Mouse (Mus musculus) stomach, embryonic 16.5 days (tissue): ENCODE data around the gene Cpt1c. TPM values are rescaled to one million over a fixed set of nuclear protein-coding genes. Genes with fewer than 3 reads are reported as not detected.
A peak's percentile ranks its signal among the peaks of the same experiment; 100 is the strongest.

ENCODE experiments used
- ATAC-seq: fragments of 200-750 bp; cut with Nextera tagmentation; 2 replicates; pipeline ENCODE4 v1.8.0; 2017; ENCODE audit warnings: moderate number of reproducible peaks, moderate TSS enrichment; ENCODE audit not compliant: insufficient read depth, low FRiP score
- H3K27ac ChIP-seq: fragments of 300-500 bp; sonication (generic); 2 replicates; pipeline ENCODE4 v1.5.1; 2014; ENCODE audit warnings: low read length
- H3K27me3 ChIP-seq: fragments of 300-500 bp; sonication (generic); 2 replicates; pipeline ENCODE4 v1.6.1; 2014; ENCODE audit warnings: low read length, control low read depth, mixed read lengths; ENCODE audit not compliant: control insufficient read depth, insufficient read depth
- H3K36me3 ChIP-seq: fragments of 300-500 bp; sonication (generic); 2 replicates; pipeline ENCODE4 v1.6.1; 2014; ENCODE audit warnings: low read length; ENCODE audit not compliant: control insufficient read depth, insufficient read depth
- H3K4me1 ChIP-seq: fragments of 300-500 bp; sonication (generic); 2 replicates; pipeline ENCODE4 v1.6.1; 2014; ENCODE audit warnings: low read length, control low read depth, mixed read lengths; ENCODE audit not compliant: control insufficient read depth, insufficient read depth
- H3K4me2 ChIP-seq: fragments of 300-500 bp; sonication (generic); 2 replicates; pipeline ENCODE4 v1.6.1; 2014; ENCODE audit warnings: low read depth, low read length, mixed read lengths
- H3K4me3 ChIP-seq: fragments of 300-500 bp; sonication (generic); replicated peaks from 2 replicates; pipeline ENCODE4 v1.5.1; 2014; ENCODE audit warnings: mild to moderate bottlenecking, low read length
- H3K9ac ChIP-seq: fragments of 300-500 bp; sonication (generic); 2 replicates; pipeline ENCODE4 v1.6.1; 2014; ENCODE audit warnings: low read length
- H3K9me3 ChIP-seq: fragments of 300-500 bp; sonication (generic); replicated peaks from 2 replicates; pipeline ENCODE4 v1.6.1; 2016; ENCODE audit warnings: low read length, control low read depth; ENCODE audit not compliant: control insufficient read depth
- WGBS: fragments of 180-500 bp; shearing (Covaris S2); extraction: QIAGEN DNeasy Blood & Tissue Kit; methylation state at CpG from one replicate; pipeline ENCODE4 v1.1.7; 2014; 5-methylcytosine and 5-hydroxymethylcytosine counted together
- polyA plus RNA-seq: library from polyadenylated mRNA; unstranded; fragments of >200 nt; fragmentation: Nextera tagmentation; extraction: Ambion mirVana; gene quantifications from 2 replicates; pipeline ENCODE4 v1.2.1, GENCODE M21; 2015

Gene Cpt1c
- polyA plus RNA-seq, 1 experiment from 2014 or later: 23.4 TPM

- H3K27me3 ChIP-seq: no peaks in the 10 kb centered on the region
- H3K9ac ChIP-seq: peak overlapping the region; percentile 34
- H3K4me2 ChIP-seq: peak overlapping the region; percentile 78
- ATAC-seq: no peak
- H3K9me3 ChIP-seq: no peaks in the 10 kb centered on the region
- WGBS: 24% methylated on average over 6 of the region's 6 CpGs
- peak overlapping the region; percentile 88 for H3K27ac ChIP-seq
- peaks cover 25% of the 10 kb centered on the region for H3K36me3 ChIP-seq
- H3K4me1 ChIP-seq: peaks cover 18% of the 10 kb centered on the region
- no peak overlapping the region for H3K4me3 ChIP-seq
Observed at GRCm38 (mm10) chr7:44975117-44975419, 417 bp upstream of the Cpt1c start.

GRCm38 (mm10) chr7:44973415-44974130 is 1.1 kb downstream of the Cpt1c start:
- peak overlapping the region; percentile 78 for H3K4me2 ChIP-seq
- no peaks in the 10 kb centered on the region for H3K9me3 ChIP-seq
- peak overlapping the region; percentile 88; the same call in 1 of the 2 replicates for H3K27ac ChIP-seq
- H3K9ac ChIP-seq: peak overlapping the region; percentile 73
- no peak for ATAC-seq
- no peaks in the 10 kb centered on the region for H3K27me3 ChIP-seq
- peak overlapping the region; percentile 60 for H3K4me3 ChIP-seq
- peaks cover 16% of the 10 kb centered on the region for H3K36me3 ChIP-seq
- WGBS: 39% methylated on average over 14 of the region's 14 CpGs
- H3K4me1 ChIP-seq: peaks cover 18% of the 10 kb centered on the region

GRCm38 (mm10) chr7:44971142-44971541 is 3.5 kb downstream of the Cpt1c start:
- WGBS: 55% methylated on average over 7 of the region's 7 CpGs
- H3K9ac ChIP-seq: peak overlapping the region; percentile 73; the same call in 1 of the 2 replicates
- no peak overlapping the region for H3K27ac ChIP-seq

DNA sequence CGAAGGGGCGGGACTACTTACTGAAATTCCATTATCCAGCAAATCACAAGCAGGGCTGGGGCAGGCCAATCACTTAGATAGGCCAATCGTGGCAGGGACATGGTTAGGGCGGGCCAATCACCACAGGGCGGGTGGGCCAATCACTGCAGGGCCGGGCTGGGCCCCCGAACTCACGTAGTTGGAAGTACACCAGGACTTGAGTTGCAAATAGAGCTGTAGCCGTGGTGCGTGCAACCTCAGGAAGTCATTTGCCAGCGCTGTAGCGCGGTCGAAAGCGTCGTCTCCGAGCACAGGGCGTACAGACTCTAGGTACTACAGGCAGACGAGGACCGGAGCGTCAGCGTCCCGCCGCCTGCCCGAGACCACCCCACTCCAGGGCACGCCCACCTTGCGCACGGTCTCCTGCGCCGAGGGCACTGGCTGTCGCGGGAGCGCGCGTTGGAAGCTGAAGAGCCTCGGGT is 4.4 kb downstream of the Cpt1c start:
- Histone ChIP-seq H3K9ac (peak overlapping the region; percentile 73), H3K4me2 (peak overlapping the region; percentile 84), H3K27ac (peak overlapping the region; percentile 77), H3K27me3 (no peaks in the 10 kb centered on the region), H3K4me1 (peaks cover 18% of the 10 kb centered on the region), H3K9me3 (no peaks in the 10 kb centered on the region), H3K4me3 (peak overlapping the region; percentile 47), H3K36me3 (no peaks in the 10 kb centered on the region)
- peak; percentile 95 for ATAC-seq
- WGBS: under 1% methylated on average over 36 of the region's 36 CpGs

More at GRCm38 (mm10) chr7:44971142-44971541, 3.5 kb downstream of the Cpt1c start:
- Histone ChIP-seq H3K4me1 (peaks cover 18% of the 10 kb centered on the region), H3K36me3 (no peaks in the 10 kb centered on the region), H3K4me2 (peak overlapping the region; percentile 84), H3K9me3 (no peaks in the 10 kb centered on the region), H3K4me3 (peak overlapping the region; percentile 47), H3K27me3 (no peaks in the 10 kb centered on the region)
- ATAC-seq: no peak

DNA sequence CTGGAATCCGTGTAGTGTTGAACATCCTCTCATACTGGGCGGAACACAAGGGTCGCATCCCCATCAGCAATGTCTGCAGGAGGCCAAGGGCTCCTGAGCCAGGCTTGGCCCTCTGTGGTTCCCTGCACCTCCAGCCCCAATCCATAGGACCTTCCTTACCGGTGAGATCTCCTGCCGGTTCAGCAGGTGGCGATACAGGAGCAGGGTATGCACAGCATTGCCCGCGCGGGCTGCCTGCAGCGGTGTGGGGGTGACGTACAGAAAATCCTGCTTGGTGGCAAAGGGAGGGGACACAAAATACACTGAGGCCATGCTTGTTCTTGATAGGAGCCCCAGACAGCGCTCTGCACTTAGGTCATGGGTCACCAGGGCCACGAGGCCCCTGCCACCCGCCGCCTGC is 8.0 kb downstream of the Cpt1c start:
- no peak overlapping the region for H3K9ac ChIP-seq
- H3K4me2 ChIP-seq: no peak overlapping the region
- H3K27me3 ChIP-seq: no peaks in the 10 kb centered on the region
- peaks cover 7% of the 10 kb centered on the region; the same call in 1 of the 2 replicates for H3K4me1 ChIP-seq
- no peak overlapping the region for H3K27ac ChIP-seq
- no peaks in the 10 kb centered on the region for H3K9me3 ChIP-seq
- no peak for ATAC-seq
- no peaks in the 10 kb centered on the region for H3K36me3 ChIP-seq
- WGBS: 63% methylated on average over 15 of the region's 15 CpGs
- H3K4me3 ChIP-seq: no peak overlapping the region

- H3K4me1 ChIP-seq: 0 out of 2 replicates have a peak, but pooled peaks cover 2% of the 10 kb centered on the region
- no peak overlapping the region for H3K4me2 ChIP-seq
- WGBS: 73% methylated on average over 7 of the region's 7 CpGs
- H3K27me3 ChIP-seq: no peaks in the 10 kb centered on the region
- no peak for ATAC-seq
- H3K27ac ChIP-seq: no peak overlapping the region
- H3K36me3 ChIP-seq: peaks cover 2% of the 10 kb centered on the region; the same call in 1 of the 2 replicates
- no peak overlapping the region for H3K9ac ChIP-seq
- no peaks in the 10 kb centered on the region for H3K9me3 ChIP-seq
- no peak overlapping the region for H3K4me3 ChIP-seq
Observed at GRCm38 (mm10) chr7:44965975-44966374, 8.7 kb downstream of the Cpt1c start.

DNA sequence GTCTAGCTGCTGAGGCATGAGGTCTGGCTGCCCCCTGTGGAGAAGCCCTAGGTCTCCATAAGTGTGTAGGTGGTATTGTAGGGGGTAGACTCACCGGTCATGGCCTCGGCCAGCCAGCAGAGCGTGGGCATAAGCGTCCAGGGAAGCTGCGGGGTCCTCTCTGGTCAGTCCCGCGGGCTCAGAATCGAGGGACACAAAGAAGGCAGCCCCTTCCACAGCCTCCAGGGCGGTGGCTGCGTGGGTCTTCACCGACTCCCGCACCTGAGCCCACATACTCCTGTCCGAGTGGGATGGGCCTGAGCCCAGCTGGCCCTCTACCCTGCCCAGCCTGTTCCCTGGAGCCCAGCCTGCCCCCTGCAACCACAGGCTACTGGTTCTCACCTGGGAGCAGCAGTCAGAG is 9.7 kb downstream of the Cpt1c start:
- no peak for ATAC-seq
- Histone ChIP-seq H3K9ac (no peak overlapping the region), H3K4me1 (no peaks in the 10 kb centered on the region), H3K27ac (no peak overlapping the region), H3K4me2 (no peak overlapping the region), H3K36me3 (peaks cover 3% of the 10 kb centered on the region; the same call in 1 of the 2 replicates), H3K27me3 (no peaks in the 10 kb centered on the region), H3K9me3 (no peaks in the 10 kb centered on the region), H3K4me3 (no peak overlapping the region)
- WGBS: 94% methylated on average over 13 of the region's 13 CpGs

DNA sequence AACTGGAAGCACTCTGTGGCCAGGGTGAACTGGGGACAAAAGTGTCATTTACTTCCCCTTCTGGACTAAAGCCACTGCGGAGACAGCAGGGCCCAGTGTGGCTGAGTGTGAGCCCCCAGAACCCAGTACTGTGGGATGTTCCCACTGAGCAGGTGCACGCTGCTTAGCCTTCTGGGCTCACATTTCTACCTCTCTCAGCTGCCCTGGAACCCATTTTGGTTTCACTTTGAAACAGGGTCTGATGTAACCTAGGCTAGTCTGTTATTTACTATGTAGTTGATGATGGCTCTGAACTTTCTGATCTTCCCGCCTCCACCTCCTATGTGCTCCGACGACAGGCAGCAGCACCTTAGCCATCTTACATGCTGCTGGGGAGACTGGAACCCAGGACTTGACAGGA is 11.8 kb downstream of the Cpt1c start:
- no peak overlapping the region for H3K9ac ChIP-seq
- no peak overlapping the region for H3K27ac ChIP-seq
- WGBS: 89% methylated on average over 5 of the region's 5 CpGs
- H3K27me3 ChIP-seq: no peaks in the 10 kb centered on the region
- no peak for ATAC-seq
- no peak overlapping the region for H3K4me3 ChIP-seq
- no peaks in the 10 kb centered on the region for H3K9me3 ChIP-seq
- H3K4me2 ChIP-seq: no peak overlapping the region
- H3K36me3 ChIP-seq: peaks cover 3% of the 10 kb centered on the region; the same call in 1 of the 2 replicates
- no peaks in the 10 kb centered on the region for H3K4me1 ChIP-seq

GRCm38 (mm10) chr7:44962337-44962736 is 12.3 kb downstream of the Cpt1c start:
- no peak overlapping the region for H3K4me3 ChIP-seq
- 54% methylated on average over 8 of the region's 8 CpGs for WGBS

More at GRCm38 (mm10) chr7:44962337-44962736, 12.3 kb downstream of the Cpt1c start:
- no peak overlapping the region for H3K9ac ChIP-seq
- H3K27me3 ChIP-seq: no peaks in the 10 kb centered on the region
- H3K4me1 ChIP-seq: no peaks in the 10 kb centered on the region
- peaks cover 3% of the 10 kb centered on the region; the same call in 1 of the 2 replicates for H3K36me3 ChIP-seq
- no peak overlapping the region for H3K4me2 ChIP-seq
- H3K9me3 ChIP-seq: no peaks in the 10 kb centered on the region
- ATAC-seq: no peak
- no peak overlapping the region for H3K27ac ChIP-seq
